ENCODE assay signal across 20 mouse cellular contexts in genomic region chr1:60428341-60428740, GRCm38 (mm10). TPM values are rescaled to one million over a fixed set of nuclear protein-coding genes. Genes with fewer than 3 reads are reported as not detected.
A peak's percentile ranks its signal among the peaks of the same experiment; 100 is the strongest.
DNase-seq lines count a peak whose midpoint lies in the region; ATAC-seq lines count a peak whose summit lies in the region.
"Had no signal": no experiment of that assay in that cellular context is flagged by ENCODE, and none has a peak within 500 bp of the region (broad histone marks: within the 10 kb centered on the region; RNA-seq: fewer than 3 reads in every experiment).

No protein-coding gene starts in this region.

- intact Hi-C loops in heart, postnatal 36 days (cut with DNase I) = loop anchor here (5.0 kb wide), 1 partner anchor 86 kb away; the partner anchor contains the start of gene Cyp20a1

- H3K4me3 ChIP-seq in midbrain, embryonic 11.5 days (ENCODE audit: low read depth, low read length) = no peak overlapping the region
- no peak overlapping the region for H3K4me3 ChIP-seq in midbrain, embryonic 10.5 days
- H3K4me3 ChIP-seq: embryonic facial prominence, embryonic 12.5 days; embryonic facial prominence, embryonic 15.5 days; erythroblast, embryonic 14.5 days; forebrain, embryonic 12.5 days; forebrain, embryonic 15.5 days; heart, adult 2 months; heart, embryonic 10.5 days; heart, embryonic 13.5 days; hindbrain, embryonic 12.5 days; hindbrain, embryonic 15.5 days had no signal

- no peaks in the 10 kb centered on the region for H3K27me3 ChIP-seq in midbrain, embryonic 11.5 days (ENCODE audit: control insufficient read depth, insufficient read depth, low read length)
- no peaks in the 10 kb centered on the region for H3K27me3 ChIP-seq in midbrain, embryonic 10.5 days (ENCODE audit: low read depth, poor library complexity, severe bottlenecking)
- H3K27me3 ChIP-seq: embryonic facial prominence, embryonic 12.5 days; embryonic facial prominence, embryonic 15.5 days; forebrain, embryonic 12.5 days; forebrain, embryonic 15.5 days; heart, embryonic 13.5 days; hindbrain, embryonic 12.5 days; hindbrain, embryonic 15.5 days had no signal

- peak; percentile 60 for DNase-seq in midbrain, embryonic 11.5 days (ENCODE audit: low spot score, missing footprints)
- no peak for DNase-seq in midbrain, embryonic 10.5 days (ENCODE audit: low spot score)
- peak; percentile 65 for DNase-seq in NIH3T3 (ENCODE audit: low read depth)
- DNase-seq in brain, adult 2 months (ENCODE audit: low read depth, low spot score) = peak; percentile 24
- no peak for DNase-seq in cerebellum, postnatal 14 days
- DNase-seq in ovary, postnatal 14 days (ENCODE audit: low spot score) = no peak
- no peak for DNase-seq in heart, postnatal 36 days
- DNase-seq in gastrocnemius, adult 8-10 months (ENCODE audit: low spot score in 2 of 2) = no peak
- DNase-seq: gastrocnemius, postnatal 10 days had no signal

- no peak overlapping the region for H3K4me2 ChIP-seq in midbrain, embryonic 11.5 days
- H3K4me2 ChIP-seq: embryonic facial prominence, embryonic 12.5 days; embryonic facial prominence, embryonic 15.5 days; forebrain, embryonic 12.5 days; forebrain, embryonic 15.5 days; heart, embryonic 13.5 days; hindbrain, embryonic 12.5 days; hindbrain, embryonic 15.5 days had no signal

- no peak overlapping the region for H3K9ac ChIP-seq in midbrain, embryonic 11.5 days (ENCODE audit: low read length)
- H3K9ac ChIP-seq: embryonic facial prominence, embryonic 12.5 days; embryonic facial prominence, embryonic 15.5 days; forebrain, embryonic 12.5 days; forebrain, embryonic 15.5 days; heart, embryonic 13.5 days; hindbrain, embryonic 12.5 days; hindbrain, embryonic 15.5 days had no signal

- no peaks in the 10 kb centered on the region for H3K36me3 ChIP-seq in midbrain, embryonic 11.5 days (ENCODE audit: control insufficient read depth, insufficient read depth, low read length)
- peaks cover 15% of the 10 kb centered on the region for H3K36me3 ChIP-seq in midbrain, embryonic 10.5 days
- H3K36me3 ChIP-seq: embryonic facial prominence, embryonic 12.5 days; embryonic facial prominence, embryonic 15.5 days; forebrain, embryonic 12.5 days; forebrain, embryonic 15.5 days; hindbrain, embryonic 12.5 days; hindbrain, embryonic 15.5 days had no signal

- ATAC-seq in midbrain, embryonic 11.5 days (ENCODE audit: low FRiP score) = no peak
- ATAC-seq: forebrain, embryonic 15.5 days; intestine, postnatal 0 days had no signal

- H3K27ac ChIP-seq in midbrain, embryonic 11.5 days (ENCODE audit: low read depth, low read length) = no peak overlapping the region
- H3K27ac ChIP-seq in midbrain, embryonic 10.5 days (replicated peaks) = no peak overlapping the region
- H3K27ac ChIP-seq: embryonic facial prominence, embryonic 12.5 days; embryonic facial prominence, embryonic 15.5 days; forebrain, embryonic 12.5 days; forebrain, embryonic 15.5 days; heart, adult 2 months; heart, embryonic 10.5 days; heart, embryonic 13.5 days; hindbrain, embryonic 12.5 days; hindbrain, embryonic 15.5 days had no signal

- H3K4me1 ChIP-seq in midbrain, embryonic 11.5 days (ENCODE audit: control insufficient read depth, insufficient read depth, low read length) = peaks cover 5% of the 10 kb centered on the region
- peaks cover 11% of the 10 kb centered on the region for H3K4me1 ChIP-seq in midbrain, embryonic 10.5 days
- H3K4me1 ChIP-seq: embryonic facial prominence, embryonic 12.5 days; embryonic facial prominence, embryonic 15.5 days; forebrain, embryonic 15.5 days; heart, embryonic 10.5 days; heart, embryonic 13.5 days had no signal

- H3K9me3 ChIP-seq in midbrain, embryonic 11.5 days (ENCODE audit: control insufficient read depth, low read length) = no peaks in the 10 kb centered on the region
- H3K9me3 ChIP-seq in midbrain, embryonic 10.5 days (replicated peaks) = no peaks in the 10 kb centered on the region
- H3K9me3 ChIP-seq: embryonic facial prominence, embryonic 12.5 days; embryonic facial prominence, embryonic 15.5 days; forebrain, embryonic 12.5 days; forebrain, embryonic 15.5 days; heart, embryonic 10.5 days; heart, embryonic 13.5 days; hindbrain, embryonic 15.5 days had no signal

- WGBS in midbrain, embryonic 11.5 days = 97% methylated on average over 2 of the region's 2 CpGs
- 93% methylated on average over 2 of the region's 2 CpGs for whole genome bisulfite sequencing in midbrain, embryonic 10.5 days

RNA-seq across cellular contexts. Expression of gene Abi2, which starts 18.9 kb away (rescaled TPM):
- polyA plus RNA-seq in midbrain, embryonic 11.5 days (2014; fragmentation: Nextera tagmentation; extraction: Ambion mirVana) = 50.0 and 59.9 TPM in 2 replicates
- polyA plus RNA-seq in midbrain, embryonic 10.5 days (2016; fragmentation: Nextera tagmentation; extraction: Ambion mirVana) = 52.4 and 63.8 TPM in 2 replicates
- 10 to 100 TPM; 18.0 to 20.2 TPM for total RNA-seq in heart, postnatal 36 days (2021)
- 10 to 100 TPM in 2 of 4 experiments, 1 to 10 TPM in 2; 3.2 to 17.3 (median 9.1) TPM for total RNA-seq in gastrocnemius, adult 8-10 months (2022)

Comparison
In these comparisons a context has a peak if more than half of its experiments do, and no peak if none do; other contexts are left out.
1. DNase-seq: peak in midbrain, embryonic 11.5 days (single experiment), NIH3T3 (single experiment) and brain, adult 2 months (single experiment); none in midbrain, embryonic 10.5 days (single experiment), cerebellum, postnatal 14 days (0 of 2), ovary, postnatal 14 days (single experiment), heart, postnatal 36 days (0 of 2) and gastrocnemius, adult 8-10 months (0 of 2).